Mouse (Mus musculus): Measurements from ENCODE around the gene Plbd1.

DNA sequence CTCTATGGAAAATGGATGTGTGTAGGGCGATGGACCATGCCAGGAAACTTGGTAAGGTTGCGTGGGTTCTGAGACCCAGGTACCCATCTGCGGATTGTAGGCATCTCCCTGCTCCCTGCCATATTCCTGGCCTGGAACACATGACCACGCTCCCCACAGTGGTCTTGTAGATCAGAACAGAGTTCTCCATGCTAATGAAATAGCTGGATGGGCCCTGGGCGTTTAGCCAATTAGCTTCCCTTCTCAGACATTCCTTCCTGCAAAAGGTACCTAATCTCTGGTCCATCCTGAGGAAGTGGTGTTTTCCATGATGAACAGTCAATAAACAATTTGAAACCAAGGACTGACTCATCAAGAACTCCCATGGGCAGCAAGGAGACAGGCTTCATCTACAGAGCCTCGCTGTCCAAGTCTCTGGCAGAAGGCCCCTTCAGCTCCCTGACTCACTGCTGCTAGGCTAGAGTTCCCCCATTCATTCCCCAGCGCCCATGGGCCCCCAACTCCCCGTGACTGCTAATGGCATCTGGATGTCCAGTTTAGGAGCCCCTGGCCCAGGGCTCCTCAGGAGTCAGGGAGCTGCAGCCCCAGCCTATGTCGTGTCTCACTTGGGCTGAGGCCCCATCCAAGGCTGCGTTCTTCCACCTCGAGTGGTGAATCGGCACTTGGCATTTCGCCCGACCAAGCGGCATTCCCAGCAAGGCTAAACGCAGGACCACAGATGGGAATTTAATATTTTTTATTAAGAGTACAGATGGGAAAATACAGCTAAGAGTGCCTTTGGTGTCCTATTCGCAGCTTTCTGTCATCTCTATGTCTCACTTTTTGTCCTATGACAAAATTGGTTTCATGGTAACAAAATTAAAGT, 50.1 kb downstream of the Plbd1 start:
- no peak for TF ChIP-seq POLR2A (IDR thresholded peaks at IDR 0.05; ENCODE audit: low read depth, low read length)
- TF ChIP-seq CTCF (IDR thresholded peaks at IDR 0.05; ENCODE audit: extremely low read depth, insufficient read depth, insufficient read length, insufficient replicate concordance): no peak

Measured in spleen, adult 2 months (tissue).